Mouse (Mus musculus) neural tube, embryonic 14.5 days (tissue): ENCODE results near the gene Hmbs. TPM values are rescaled to one million over a fixed set of nuclear protein-coding genes. Genes with fewer than 3 reads are reported as not detected.

Source experiments
- ATAC-seq: fragments of 200-750 bp; cut with Nextera tagmentation; 2 replicates; pipeline ENCODE4 v1.8.0; 2017; ENCODE audit warnings: low read depth, mild to moderate bottlenecking, moderate TSS enrichment, moderate library complexity
- H3K27ac ChIP-seq: fragments of 300-500 bp; sonication (generic); 2 replicates; pipeline ENCODE4 v1.5.1; 2014; ENCODE audit warnings: low read depth, mild to moderate bottlenecking, control low read depth, low read length, moderate library complexity, mixed read lengths
- H3K27me3 ChIP-seq: fragments of 300-500 bp; sonication (generic); 2 replicates; pipeline ENCODE4 v1.6.1; 2014; ENCODE audit warnings: low read length; ENCODE audit not compliant: control insufficient read depth, insufficient read depth
- H3K36me3 ChIP-seq: fragments of 300-500 bp; sonication (generic); 2 replicates; pipeline ENCODE4 v1.6.1; 2014; ENCODE audit warnings: low read length, mixed read lengths; ENCODE audit not compliant: control insufficient read depth, insufficient read depth
- H3K4me1 ChIP-seq: fragments of 300-500 bp; sonication (generic); 2 replicates; pipeline ENCODE4 v1.6.1; 2014; ENCODE audit warnings: low read length; ENCODE audit not compliant: control insufficient read depth, insufficient read depth
- H3K4me2 ChIP-seq: fragments of 300-500 bp; sonication (generic); 2 replicates; pipeline ENCODE4 v1.6.1; 2014; ENCODE audit warnings: mild to moderate bottlenecking, low read depth, low read length, control low read depth
- H3K4me3 ChIP-seq: fragments of 300-500 bp; sonication (generic); 2 replicates; pipeline ENCODE4 v1.5.1; 2014; ENCODE audit warnings: low read depth, low read length, control low read depth, mixed read lengths
- H3K9ac ChIP-seq: fragments of 300-500 bp; sonication (generic); replicated peaks from 2 replicates; pipeline ENCODE4 v1.6.1; 2014; ENCODE audit warnings: low read depth, mild to moderate bottlenecking, control low read depth, low read length, mixed read lengths
- H3K9me3 ChIP-seq: fragments of 300-500 bp; sonication (generic); 2 replicates; pipeline ENCODE4 v1.6.1; 2016; ENCODE audit warnings: low read length; ENCODE audit not compliant: control insufficient read depth
- WGBS: fragments of 180-500 bp; shearing (Covaris S2); extraction: QIAGEN DNeasy Blood & Tissue Kit; methylation state at CpG from one replicate; pipeline ENCODE4 v1.1.7; 2014; 5-methylcytosine and 5-hydroxymethylcytosine counted together
- microRNA-seq: library from miRNA; unstranded; fragments of <30 nt; microRNA quantifications from one replicate; pipeline ENCODE4, GENCODE M21; 2016
- polyA plus RNA-seq: library from polyadenylated mRNA; unstranded; fragments of >200 nt; fragmentation: Nextera tagmentation; extraction: Ambion mirVana; gene quantifications from 2 replicates; pipeline ENCODE4 v1.2.1, GENCODE M21; 2014

Gene Hmbs
- polyA plus RNA-seq, 1 experiment from 2014 or later: 58.4 TPM

- ATAC-seq: no peak
- Histone ChIP-seq H3K4me1 (peaks cover 19% of the 10 kb centered on the region), H3K27me3 (no peaks in the 10 kb centered on the region), H3K9ac (peak overlapping the region; percentile 77), H3K4me3 (peak overlapping the region; percentile 71), H3K36me3 (peaks cover 19% of the 10 kb centered on the region), H3K4me2 (peak overlapping the region; percentile 95), H3K9me3 (no peaks in the 10 kb centered on the region), H3K27ac (peak overlapping the region; percentile 75; the same call in 1 of the 2 replicates)
- 9% methylated on average over 11 of the region's 11 CpGs for WGBS
These were observed 55.1 kb downstream of the Hmbs start for GRCm38 (mm10) chr9:44288959-44289291.

GRCm38 (mm10) chr9:44288076-44288958 is 55.7 kb downstream of the Hmbs start, which contains the start of gene Abcg4:
Gene Abcg4, minus strand, starts transcription at chr9:44288615.
- peaks cover 15% of the 10 kb centered on the region for H3K36me3 ChIP-seq
- H3K4me3 ChIP-seq: peak within 1 kb of the TSS; percentile 71
- H3K27me3 ChIP-seq: no peaks in the 10 kb centered on the region
- ATAC-seq: peak; percentile 73
- peak within 1 kb of the TSS; percentile 95 for H3K4me2 ChIP-seq
- H3K27ac ChIP-seq: peak within 1 kb of the TSS; percentile 75
- WGBS: 2% methylated on average over 38 of the region's 38 CpGs
- no peaks in the 10 kb centered on the region for H3K9me3 ChIP-seq
- peaks cover 19% of the 10 kb centered on the region for H3K4me1 ChIP-seq
- H3K9ac ChIP-seq: peak within 1 kb of the TSS; percentile 77

GRCm38 (mm10) chr9:44287401-44288075 is 56.5 kb downstream of the Hmbs start:
- Histone ChIP-seq H3K27ac (peak overlapping the region; percentile 75), H3K9ac (peak overlapping the region; percentile 77), H3K9me3 (no peaks in the 10 kb centered on the region), H3K4me1 (peaks cover 19% of the 10 kb centered on the region), H3K36me3 (peaks cover 8% of the 10 kb centered on the region), H3K4me2 (peak overlapping the region; percentile 95), H3K27me3 (no peaks in the 10 kb centered on the region), H3K4me3 (peak overlapping the region; percentile 71)
- ATAC-seq: peak; percentile 68
- under 1% methylated on average over 47 of the region's 47 CpGs for WGBS

- no peak; the same call in 1 of the 2 replicates for ATAC-seq
- Histone ChIP-seq H3K4me1 (peaks cover 19% of the 10 kb centered on the region), H3K27ac (peak overlapping the region; percentile 75), H3K4me2 (peak overlapping the region; percentile 95), H3K36me3 (0 out of 2 replicates have a peak, but pooled peaks cover 6% of the 10 kb centered on the region), H3K9ac (peak overlapping the region; percentile 77), H3K9me3 (no peaks in the 10 kb centered on the region), H3K27me3 (no peaks in the 10 kb centered on the region), H3K4me3 (peak overlapping the region; percentile 71)
- WGBS: 3% methylated on average over 11 of the region's 11 CpGs
These were observed 57.0 kb downstream of the Hmbs start for GRCm38 (mm10) chr9:44287003-44287400.

Small RNA genes lying within 50 kb of the gene (microRNA-seq; reads per million reads assigned to microRNA genes)
- not detected for gene Gm44335

Other genes with a start within 250 kb of the Hmbs start
- gene Mfrp, start 242.5 kb downstream of the Hmbs start, polyA plus RNA-seq: not detected in 2 replicates
- gene C1qtnf5, start 237.0 kb downstream of the Hmbs start, polyA plus RNA-seq: 6.7 and 8.0 TPM in 2 replicates
- 0.08 and 0.10 TPM in 2 replicates for gene Gm49380, start 230.7 kb downstream of the Hmbs start, polyA plus RNA-seq
- 28.9 and 32.6 TPM in 2 replicates for gene Rnf26, start 230.7 kb downstream of the Hmbs start, polyA plus RNA-seq
- gene Mcam, start 209.8 kb downstream of the Hmbs start, polyA plus RNA-seq: 9.0 and 23.0 TPM in 2 replicates
- gene Cbl, start 110.2 kb downstream of the Hmbs start, polyA plus RNA-seq: 19.7 and 22.6 TPM in 2 replicates
- gene Ccdc153, start 103.6 kb downstream of the Hmbs start, polyA plus RNA-seq: not detected in 2 replicates
- 0.12 and 0.23 TPM in 2 replicates for gene Pdzd3, start 92.8 kb downstream of the Hmbs start, polyA plus RNA-seq
- gene Nlrx1, start 75.6 kb downstream of the Hmbs start, polyA plus RNA-seq: 3.7 and 4.5 TPM in 2 replicates
- gene Abcg4, start 55.6 kb downstream of the Hmbs start, polyA plus RNA-seq: 21.4 and 25.0 TPM in 2 replicates
- 21.9 and 23.2 TPM in 2 replicates for gene Hinfp, start 38.6 kb downstream of the Hmbs start, polyA plus RNA-seq
- gene C2cd2l, start 23.9 kb downstream of the Hmbs start, polyA plus RNA-seq: 19.0 and 21.9 TPM in 2 replicates
- gene Dpagt1, start 18.2 kb downstream of the Hmbs start, polyA plus RNA-seq: 35.3 and 35.9 TPM in 2 replicates
- gene H2afx, start 9.5 kb downstream of the Hmbs start, polyA plus RNA-seq: 92.3 and 94.3 TPM in 2 replicates
- gene Vps11, start 17.4 kb upstream of the Hmbs start, polyA plus RNA-seq: 34.4 and 43.4 TPM in 2 replicates
- gene Hyou1, start 35.3 kb upstream of the Hmbs start, polyA plus RNA-seq: 20.7 and 27.0 TPM in 2 replicates
- gene Slc37a4, start 52.6 kb upstream of the Hmbs start, polyA plus RNA-seq: 70.9 and 78.8 TPM in 2 replicates
- gene Rps25, start 62.9 kb upstream of the Hmbs start, polyA plus RNA-seq: 1,180 and 1,219 TPM in 2 replicates
- gene Trappc4, start 63.4 kb upstream of the Hmbs start, polyA plus RNA-seq: 305 and 308 TPM in 2 replicates
- 31.1 and 34.5 TPM in 2 replicates for gene Ccdc84, start 74.3 kb upstream of the Hmbs start, polyA plus RNA-seq
- not detected in 2 replicates for gene Foxr1, start 96.9 kb upstream of the Hmbs start, polyA plus RNA-seq
- not detected in 2 replicates for gene Upk2, start 110.7 kb upstream of the Hmbs start, polyA plus RNA-seq
- 11.5 and 12.3 TPM in 2 replicates for gene Bcl9l, start 138.6 kb upstream of the Hmbs start, polyA plus RNA-seq
- not detected in 2 replicates for gene Cxcr5, start 217.6 kb upstream of the Hmbs start, polyA plus RNA-seq